Mouse (Mus musculus): ENCODE measurements around the gene Tbx10.

GRCm38 (mm10) chr19:4004331-4004730 is 11.8 kb downstream of the Tbx10 start:
- TF ChIP-seq CTCF (IDR thresholded peaks at IDR 0.05; ENCODE audit: low read depth) (no peak), EP300 (IDR thresholded peaks at IDR 0.05; ENCODE audit: low read depth) (no peak)

All from liver, embryonic 14.5 days (tissue).